Mouse (Mus musculus) hindbrain, embryonic 11.5 days (tissue): ENCODE measurements around the gene Tmem184a. TPM values are rescaled to one million over a fixed set of nuclear protein-coding genes. Genes with fewer than 3 reads are reported as not detected.

Experiments
- ATAC-seq: fragments of 200-750 bp; cut with Nextera tagmentation; 2 replicates; pipeline ENCODE4 v1.8.0; 2017; ENCODE audit warnings: mild to moderate bottlenecking, moderate TSS enrichment, moderate library complexity; ENCODE audit not compliant: low FRiP score
- DNase-seq: peaks from one replicate; pipeline ENCODE4 v3.0.0-alpha.2; 2015; ENCODE audit warnings: low spot score
- H3K27ac ChIP-seq: fragments of 300-500 bp; sonication (generic); 2 replicates; pipeline ENCODE4 v1.5.1; 2014; ENCODE audit warnings: mild to moderate bottlenecking, low read depth, low read length
- H3K27me3 ChIP-seq: fragments of 300-500 bp; sonication (generic); 2 replicates; pipeline ENCODE4 v1.6.1; 2014; ENCODE audit warnings: mild to moderate bottlenecking, low read length, moderate library complexity, mixed read lengths; ENCODE audit not compliant: control insufficient read depth, insufficient read depth
- H3K36me3 ChIP-seq: fragments of 300-500 bp; sonication (generic); 2 replicates; pipeline ENCODE4 v1.6.1; 2014; ENCODE audit warnings: mild to moderate bottlenecking, low read length, moderate library complexity, mixed read lengths; ENCODE audit not compliant: control insufficient read depth, insufficient read depth
- H3K4me1 ChIP-seq: fragments of 300-500 bp; sonication (generic); replicated peaks from 2 replicates; pipeline ENCODE4 v1.6.1; 2014; ENCODE audit warnings: low read length, mixed read lengths; ENCODE audit not compliant: control insufficient read depth, insufficient read depth
- H3K4me2 ChIP-seq: fragments of 300-500 bp; sonication (generic); replicated peaks from 2 replicates; pipeline ENCODE4 v1.6.1; 2014; ENCODE audit warnings: mild to moderate bottlenecking, low read depth, low read length
- H3K4me3 ChIP-seq: fragments of 300-500 bp; sonication (generic); 2 replicates; pipeline ENCODE4 v1.5.1; 2014; ENCODE audit warnings: low read depth, low read length
- H3K9ac ChIP-seq: fragments of 300-500 bp; sonication (generic); 2 replicates; pipeline ENCODE4 v1.6.1; 2014; ENCODE audit warnings: low read depth, low read length
- H3K9me3 ChIP-seq: fragments of 300-500 bp; sonication (generic); 2 replicates; pipeline ENCODE4 v1.6.1; 2016; ENCODE audit warnings: low read length; ENCODE audit not compliant: control insufficient read depth
- WGBS: fragments of 180-500 bp; shearing (Covaris S2); extraction: QIAGEN DNeasy Blood & Tissue Kit; methylation state at CpG from one replicate; pipeline ENCODE4 v1.1.7; 2014; 5-methylcytosine and 5-hydroxymethylcytosine counted together
- polyA plus RNA-seq: library from polyadenylated mRNA; unstranded; fragments of >200 nt; fragmentation: Nextera tagmentation; extraction: Ambion mirVana; gene quantifications from 2 replicates; pipeline ENCODE4 v1.2.1, GENCODE M21; 2014

The Tmem184a gene
- polyA plus RNA-seq, 1 experiment from 2014 or later: 1.1 TPM

- WGBS: 63% methylated on average over 3 of the region's 3 CpGs
- Histone ChIP-seq H3K4me2 (no peak overlapping the region), H3K27me3 (peaks cover 3% of the 10 kb centered on the region; the same call in 1 of the 2 replicates), H3K9ac (no peak overlapping the region), H3K4me3 (no peak overlapping the region), H3K9me3 (no peaks in the 10 kb centered on the region), H3K36me3 (no peaks in the 10 kb centered on the region), H3K4me1 (peaks cover 15% of the 10 kb centered on the region), H3K27ac (no peak overlapping the region)
- DNase-seq: no peak
- no peak for ATAC-seq
Observed at GRCm38 (mm10) chr5:139792966-139793337, 26.8 kb downstream of the Tmem184a start.

- Histone ChIP-seq H3K36me3 (no peaks in the 10 kb centered on the region), H3K9ac (peak overlapping the region; percentile 66; the same call in 1 of the 2 replicates), H3K27ac (no peak overlapping the region), H3K4me3 (peak overlapping the region; percentile 87), H3K4me2 (peak overlapping the region; percentile 100), H3K27me3 (peaks cover 3% of the 10 kb centered on the region; the same call in 1 of the 2 replicates), H3K9me3 (no peaks in the 10 kb centered on the region), H3K4me1 (peaks cover 10% of the 10 kb centered on the region)
- 26% methylated on average over 11 of the region's 11 CpGs for WGBS
- DNase-seq (peak; percentile 14), ATAC-seq (no peak)
Observed at GRCm38 (mm10) chr5:139792159-139792775, 27.4 kb downstream of the Tmem184a start.

- peak within 1 kb of the TSS; percentile 87 for H3K4me3 ChIP-seq
- H3K9me3 ChIP-seq: no peaks in the 10 kb centered on the region
- H3K4me1 ChIP-seq: peaks cover 3% of the 10 kb centered on the region
- H3K27me3 ChIP-seq: peaks cover 3% of the 10 kb centered on the region; the same call in 1 of the 2 replicates
- ATAC-seq (peak; percentile 90), DNase-seq (peak; percentile 96)
- H3K27ac ChIP-seq: no peak within 1 kb of the TSS
- H3K9ac ChIP-seq: peak within 1 kb of the TSS; percentile 66
- WGBS: under 1% methylated on average over 77 of the region's 92 CpGs
- H3K36me3 ChIP-seq: no peaks in the 10 kb centered on the region
- peak within 1 kb of the TSS; percentile 100 for H3K4me2 ChIP-seq
Observed at GRCm38 (mm10) chr5:139791227-139792158, 28.2 kb downstream of the Tmem184a start, which contains the start of gene Mafk. Mafk (plus strand) TSS chr5:139791513.

GRCm38 (mm10) chr5:139789466-139789865 lies 30.3 kb downstream of the Tmem184a start:
- Histone ChIP-seq H3K27ac (no peak overlapping the region), H3K4me2 (no peak overlapping the region), H3K4me1 (peaks cover 3% of the 10 kb centered on the region), H3K9ac (no peak overlapping the region), H3K27me3 (peaks cover 3% of the 10 kb centered on the region; the same call in 1 of the 2 replicates), H3K4me3 (no peak overlapping the region), H3K9me3 (no peaks in the 10 kb centered on the region), H3K36me3 (no peaks in the 10 kb centered on the region)
- DNase-seq (no peak), ATAC-seq (no peak)
- 58% methylated on average over 4 of the region's 4 CpGs for WGBS

DNA sequence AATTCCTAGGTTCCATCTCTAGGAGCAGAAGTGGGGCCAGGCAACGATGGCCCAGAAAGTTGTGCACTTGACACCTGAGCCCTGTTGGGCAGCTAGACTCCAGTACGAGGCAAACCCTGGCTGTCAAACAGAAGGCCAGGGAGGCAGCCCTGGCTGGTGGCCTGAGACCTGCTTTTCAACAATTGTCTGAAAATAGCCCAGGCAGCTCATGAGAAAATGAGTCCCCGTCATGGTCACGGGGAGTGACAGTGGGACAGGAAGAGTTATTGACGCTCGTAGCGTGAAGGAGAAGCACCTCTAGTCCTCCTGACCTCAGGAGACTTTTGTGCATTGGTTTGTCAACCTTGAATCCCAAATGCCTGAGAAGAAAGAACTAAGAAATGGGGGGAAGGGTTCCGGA lies 38.3 kb downstream of the Tmem184a start:
- Histone ChIP-seq H3K4me2 (no peak overlapping the region), H3K4me3 (no peak overlapping the region), H3K4me1 (no peaks in the 10 kb centered on the region), H3K36me3 (no peaks in the 10 kb centered on the region), H3K9me3 (no peaks in the 10 kb centered on the region), H3K27me3 (no peaks in the 10 kb centered on the region), H3K9ac (no peak overlapping the region), H3K27ac (no peak overlapping the region)
- DNase-seq (no peak), ATAC-seq (no peak)
- WGBS: 88% methylated on average over 8 of the region's 8 CpGs

GRCm38 (mm10) chr5:139776966-139777365 lies 42.8 kb downstream of the Tmem184a start:
- Histone ChIP-seq H3K9ac (no peak overlapping the region), H3K4me1 (no peaks in the 10 kb centered on the region; the same call in 1 of the 2 replicates), H3K4me3 (no peak overlapping the region), H3K4me2 (no peak overlapping the region), H3K27ac (no peak overlapping the region), H3K36me3 (0 out of 2 replicates have a peak, but pooled peaks cover 6% of the 10 kb centered on the region), H3K9me3 (no peaks in the 10 kb centered on the region), H3K27me3 (no peaks in the 10 kb centered on the region)
- no peak for DNase-seq
- WGBS: 87% methylated on average over 5 of the region's 5 CpGs
- ATAC-seq: no peak

GRCm38 (mm10) chr5:139775216-139775926 lies 44.3 kb downstream of the Tmem184a start, which contains the start of gene Ints1:
Ints1 (minus strand) TSS chr5:139775674.
- ATAC-seq: peak; percentile 93
- no peak within 1 kb of the TSS for H3K27ac ChIP-seq
- peak within 1 kb of the TSS; percentile 87 for H3K4me2 ChIP-seq
- no peaks in the 10 kb centered on the region; the same call in 1 of the 2 replicates for H3K4me1 ChIP-seq
- peaks cover 10% of the 10 kb centered on the region; the same call in 1 of the 2 replicates for H3K36me3 ChIP-seq
- H3K9ac ChIP-seq: peak within 1 kb of the TSS; percentile 67
- no peaks in the 10 kb centered on the region for H3K9me3 ChIP-seq
- under 1% methylated on average over 55 of the region's 55 CpGs for WGBS
- H3K4me3 ChIP-seq: peak within 1 kb of the TSS; percentile 77
- H3K27me3 ChIP-seq: no peaks in the 10 kb centered on the region
- DNase-seq: peak; percentile 99

GRCm38 (mm10) chr5:139768216-139768615 lies 51.5 kb downstream of the Tmem184a start:
- Histone ChIP-seq H3K27ac (no peak overlapping the region), H3K4me2 (no peak overlapping the region), H3K4me3 (no peak overlapping the region), H3K36me3 (peaks cover 23% of the 10 kb centered on the region), H3K27me3 (no peaks in the 10 kb centered on the region), H3K9ac (no peak overlapping the region), H3K4me1 (no peaks in the 10 kb centered on the region), H3K9me3 (no peaks in the 10 kb centered on the region)
- DNase-seq: no peak
- WGBS: 93% methylated on average over 8 of the region's 8 CpGs
- ATAC-seq: no peak
